Mouse (Mus musculus): ENCODE data around the gene Espn.

- no peak for TF ChIP-seq CTCF (IDR thresholded peaks at IDR 0.05; ENCODE audit: low read depth, low read length)
- no peak for TF ChIP-seq POLR2A (IDR thresholded peaks at IDR 0.05; ENCODE audit: insufficient read depth, low read length)
- no peak for TF ChIP-seq EP300 (IDR thresholded peaks at IDR 0.05; ENCODE audit: insufficient read depth, low read depth, low read length)
Measured at GRCm38 (mm10) chr4:152177537-152178343, 25.6 kb upstream of the Espn start, which contains the start of gene Acot7.
